Mouse (Mus musculus): ENCODE data around the gene Rap1a. TPM values are rescaled to one million over a fixed set of nuclear protein-coding genes. Genes with fewer than 3 reads are reported as not detected.
A peak's percentile ranks its signal among the peaks of the same experiment; 100 is the strongest.

Rap1a gene
- polyA plus RNA-seq, 1 experiment from 2014 or later: 48.1 TPM

DNA sequence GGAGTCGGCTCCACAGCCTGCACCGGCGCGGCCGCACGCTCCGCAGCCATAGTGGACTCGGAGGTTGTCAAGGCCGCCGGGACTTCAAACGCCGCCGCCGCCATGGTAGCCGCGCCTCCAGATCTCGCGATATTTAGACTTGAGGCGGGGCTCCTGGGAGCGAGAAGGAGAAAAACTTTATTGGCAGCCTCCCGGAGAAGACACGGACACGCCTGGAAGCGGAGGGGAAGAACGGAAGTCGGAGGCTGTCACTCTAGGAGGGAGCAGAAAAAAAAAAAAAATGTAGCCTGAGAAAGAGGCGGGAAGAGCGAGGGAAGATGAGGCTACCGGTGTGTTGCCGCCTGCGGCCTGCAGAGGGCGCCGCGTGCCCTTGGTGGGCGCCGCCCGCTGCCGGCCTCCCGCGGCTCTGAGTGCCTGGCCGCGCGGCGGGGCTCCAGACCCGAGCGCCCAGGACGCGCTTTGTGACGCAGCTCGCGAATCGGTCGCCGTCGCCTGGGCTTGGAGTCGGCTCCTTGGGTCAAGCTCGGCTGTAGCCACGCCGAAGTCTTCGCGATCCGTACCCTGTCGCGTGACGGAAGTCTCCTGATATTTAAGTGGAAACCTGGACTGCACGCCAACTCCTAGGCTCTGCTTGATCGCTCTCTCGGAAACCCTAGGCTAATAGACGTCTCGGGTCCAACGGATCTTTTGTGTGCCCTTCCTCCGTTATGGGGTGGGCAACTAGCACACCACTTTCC lies 113.6 kb downstream of the Rap1a start, which contains the start of gene Ddx20:
Gene Ddx20, minus strand, starts transcription at position 251 of the 737 bp plus-strand sequence.
- peak within 1 kb of the TSS; percentile 63 for H3K4me2 ChIP-seq (ENCODE audit: low read length)
- peak within 1 kb of the TSS; percentile 84 for H3K4me3 ChIP-seq (ENCODE audit: low read depth, low read length)
- peak within 1 kb of the TSS; percentile 88 for H3K9ac ChIP-seq (ENCODE audit: low read length)
- peak; percentile 97 for ATAC-seq
- WGBS: 0% methylated on average over 72 of the region's 72 CpGs
- no peaks in the 10 kb centered on the region for H3K9me3 ChIP-seq (replicated peaks; ENCODE audit: control insufficient read depth, low read length)
- no peaks in the 10 kb centered on the region for H3K27me3 ChIP-seq (replicated peaks; ENCODE audit: control insufficient read depth, insufficient read depth, low read length)
- peaks cover 5% of the 10 kb centered on the region for H3K4me1 ChIP-seq (ENCODE audit: control insufficient read depth, insufficient read depth, low read length)
- peaks cover 17% of the 10 kb centered on the region for H3K36me3 ChIP-seq (ENCODE audit: control insufficient read depth, insufficient read depth, low read length)
- H3K27ac ChIP-seq (ENCODE audit: low read depth, low read length): peak within 1 kb of the TSS; percentile 78
- DNase-seq (ENCODE audit: low spot score): peak; percentile 99

DNA sequence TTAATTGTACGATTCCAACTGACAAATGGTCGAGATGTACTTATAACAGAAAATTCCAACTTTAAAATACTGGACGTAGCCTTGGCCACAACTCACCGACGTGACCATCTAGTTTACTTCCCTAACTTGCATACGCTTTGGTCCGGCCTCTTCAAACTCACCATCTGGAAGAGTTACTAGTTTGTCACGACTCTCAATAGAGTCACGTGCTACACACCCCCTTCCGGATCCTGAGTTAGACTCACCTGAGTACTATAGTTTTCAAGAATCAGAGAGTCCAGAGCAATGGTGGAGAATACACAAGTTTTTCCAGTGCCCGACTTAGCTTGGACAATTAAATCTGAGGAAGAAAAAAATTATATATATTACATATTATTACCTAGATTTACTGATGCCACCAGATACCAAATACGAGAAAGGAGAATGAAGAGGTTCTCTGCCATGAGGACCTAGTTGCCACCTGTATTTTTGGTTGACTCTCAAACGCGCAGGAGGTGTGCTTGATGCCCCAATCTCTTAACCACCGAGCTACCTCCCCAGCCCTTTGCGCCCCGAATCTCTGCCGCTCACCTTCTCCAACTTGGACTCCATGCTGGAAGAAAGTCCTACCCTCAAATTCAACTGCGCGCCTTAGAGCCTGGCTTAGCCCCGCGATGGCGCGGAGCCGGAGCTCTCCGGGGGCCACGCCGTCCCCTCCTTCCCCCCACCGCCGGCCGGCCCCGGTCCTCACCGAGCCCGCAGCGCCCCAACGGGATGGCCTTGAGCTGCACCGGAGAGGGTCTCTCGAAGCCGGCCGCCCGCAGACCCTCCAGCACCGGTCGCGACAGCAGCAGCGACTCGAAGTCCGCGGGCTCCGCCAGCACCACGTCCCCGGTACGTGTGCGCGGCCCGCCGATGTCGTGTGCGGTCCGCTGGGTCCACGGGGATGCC lies 114.5 kb downstream of the Rap1a start:
- Histone ChIP-seq H3K9me3 (replicated peaks; ENCODE audit: control insufficient read depth, low read length) (no peaks in the 10 kb centered on the region), H3K4me2 (ENCODE audit: low read length) (peak overlapping the region; percentile 63), H3K9ac (ENCODE audit: low read length) (peak overlapping the region; percentile 88), H3K4me1 (ENCODE audit: control insufficient read depth, insufficient read depth, low read length) (peaks cover 5% of the 10 kb centered on the region), H3K27ac (ENCODE audit: low read depth, low read length) (peak overlapping the region; percentile 78), H3K4me3 (ENCODE audit: low read depth, low read length) (peak overlapping the region; percentile 84), H3K27me3 (replicated peaks; ENCODE audit: control insufficient read depth, insufficient read depth, low read length) (no peaks in the 10 kb centered on the region), H3K36me3 (ENCODE audit: control insufficient read depth, insufficient read depth, low read length) (peaks cover 20% of the 10 kb centered on the region)
- 9% methylated on average over 60 of the region's 60 CpGs for WGBS
- DNase-seq (ENCODE audit: low spot score) (no peak), ATAC-seq (no peak)

DNA sequence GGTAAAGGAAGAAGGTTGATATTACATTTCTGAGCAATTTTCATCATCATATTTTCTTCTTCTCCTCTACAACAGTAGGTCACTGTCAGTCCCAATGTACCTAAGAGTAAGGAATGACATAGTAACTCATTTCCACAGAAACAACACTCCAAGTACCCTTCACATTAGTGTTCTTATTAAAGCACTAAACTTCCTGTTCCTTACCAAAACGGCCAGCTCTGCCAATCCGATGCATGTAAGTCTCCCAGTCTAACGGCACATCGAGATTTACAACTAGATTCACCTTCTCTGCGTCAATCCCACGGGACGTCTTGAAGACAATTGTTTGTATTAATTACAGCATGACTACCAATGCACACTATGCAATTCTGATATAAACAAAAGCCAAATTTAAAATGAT lies 120.8 kb downstream of the Rap1a start:
- WGBS: 91% methylated on average over 7 of the region's 7 CpGs
- H3K27ac ChIP-seq (ENCODE audit: low read depth, low read length): no peak overlapping the region

More for the DNA sequence above, 120.8 kb downstream of the Rap1a start:
- Histone ChIP-seq H3K36me3 (ENCODE audit: control insufficient read depth, insufficient read depth, low read length) (peaks cover 60% of the 10 kb centered on the region), H3K27me3 (replicated peaks; ENCODE audit: control insufficient read depth, insufficient read depth, low read length) (no peaks in the 10 kb centered on the region), H3K9me3 (replicated peaks; ENCODE audit: control insufficient read depth, low read length) (no peaks in the 10 kb centered on the region), H3K4me3 (ENCODE audit: low read depth, low read length) (no peak overlapping the region), H3K4me2 (ENCODE audit: low read length) (no peak overlapping the region), H3K4me1 (ENCODE audit: control insufficient read depth, insufficient read depth, low read length) (no peaks in the 10 kb centered on the region), H3K9ac (ENCODE audit: low read length) (no peak overlapping the region)
- DNase-seq (ENCODE audit: low spot score) (no peak), ATAC-seq (no peak)

Other genes starting within 250 kb of the Rap1a start
- 31.8 and 35.9 TPM in 2 replicates for gene Ddx20, start 113.8 kb downstream of the Rap1a start, polyA plus RNA-seq (2014; fragmentation: Nextera tagmentation; extraction: Ambion mirVana)
- 0.74 and 1.1 TPM in 2 replicates for gene Inka2, start 96.7 kb downstream of the Rap1a start, polyA plus RNA-seq (2014; fragmentation: Nextera tagmentation; extraction: Ambion mirVana)
- 0.11 and 0.28 TPM in 2 replicates for gene Adora3, start 69.5 kb upstream of the Rap1a start, polyA plus RNA-seq (2014; fragmentation: Nextera tagmentation; extraction: Ambion mirVana)
- not detected in 2 replicates for gene Tmigd3, start 69.6 kb upstream of the Rap1a start, polyA plus RNA-seq (2014; fragmentation: Nextera tagmentation; extraction: Ambion mirVana)
- 0.36 TPM in 1 of 2 replicates, not detected in the other for gene I830077J02Rik, start 131.3 kb upstream of the Rap1a start, polyA plus RNA-seq (2014; fragmentation: Nextera tagmentation; extraction: Ambion mirVana)
- gene Wdr77, start 158.0 kb upstream of the Rap1a start, polyA plus RNA-seq (2014; fragmentation: Nextera tagmentation; extraction: Ambion mirVana): 87.5 and 88.2 TPM in 2 replicates
- gene Atp5f1, start 158.8 kb upstream of the Rap1a start, polyA plus RNA-seq (2014; fragmentation: Nextera tagmentation; extraction: Ambion mirVana): 552 and 581 TPM in 2 replicates
- gene Ovgp1, start 172.4 kb upstream of the Rap1a start, polyA plus RNA-seq (2014; fragmentation: Nextera tagmentation; extraction: Ambion mirVana): 1.9 and 2.6 TPM in 2 replicates
- gene Pifo, start 213.3 kb upstream of the Rap1a start, polyA plus RNA-seq (2014; fragmentation: Nextera tagmentation; extraction: Ambion mirVana): 7.8 and 8.3 TPM in 2 replicates
- gene Chil5, start 231.5 kb upstream of the Rap1a start, polyA plus RNA-seq (2014; fragmentation: Nextera tagmentation; extraction: Ambion mirVana): not detected in 2 replicates